Mouse (Mus musculus) adrenal gland, adult 18-20 months (tissue): ENCODE data around the gene C1qtnf1. TPM values are rescaled to one million over a fixed set of nuclear protein-coding genes. Genes with fewer than 3 reads are reported as not detected.

Experiments
- DNase-seq, 2 experiments: peaks; one replicate each; pipeline ENCODE4 v3.0.0; 2021 to 2022; ENCODE audit warnings: low spot score in 2 of 2
- total RNA-seq, 2 experiments: library from RNA; stranded (reverse); gene quantifications; 1 replicate in 1 of 2; 2 replicates in 1 of 2; pipeline ENCODE4 v1.2.3; 2021

Gene C1qtnf1
- total RNA-seq, 2 experiments from 2014 or later, result 15.9 to 17.2 TPM

GRCm38 (mm10) chr11:118410073-118410444 lies 17.9 kb upstream of the C1qtnf1 start:
- DNase-seq, result no peak

- DNase-seq, result no peak
Observed at GRCm38 (mm10) chr11:118410479-118410878, 17.5 kb upstream of the C1qtnf1 start.

DNA sequence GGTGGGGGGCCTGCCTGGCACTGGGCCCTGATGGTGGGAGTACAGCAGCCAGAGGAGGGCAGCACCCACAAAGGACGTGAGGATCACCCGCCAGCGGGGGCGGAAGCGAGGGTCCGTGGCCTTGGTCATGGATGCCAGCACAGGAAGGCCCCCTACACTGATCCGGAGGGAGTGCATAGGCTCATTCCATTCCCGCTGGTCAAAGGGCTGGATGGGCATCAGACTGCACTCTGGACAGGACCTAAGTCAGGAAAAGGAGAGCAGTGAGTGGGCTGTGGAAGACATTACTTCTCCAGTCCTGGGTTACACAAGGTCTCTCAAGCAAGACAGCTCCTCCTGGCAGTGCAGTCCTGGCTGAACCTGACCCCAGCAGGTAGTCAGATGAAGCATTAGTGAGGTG lies 16.7 kb upstream of the C1qtnf1 start:
- DNase-seq, result no peak

DNA sequence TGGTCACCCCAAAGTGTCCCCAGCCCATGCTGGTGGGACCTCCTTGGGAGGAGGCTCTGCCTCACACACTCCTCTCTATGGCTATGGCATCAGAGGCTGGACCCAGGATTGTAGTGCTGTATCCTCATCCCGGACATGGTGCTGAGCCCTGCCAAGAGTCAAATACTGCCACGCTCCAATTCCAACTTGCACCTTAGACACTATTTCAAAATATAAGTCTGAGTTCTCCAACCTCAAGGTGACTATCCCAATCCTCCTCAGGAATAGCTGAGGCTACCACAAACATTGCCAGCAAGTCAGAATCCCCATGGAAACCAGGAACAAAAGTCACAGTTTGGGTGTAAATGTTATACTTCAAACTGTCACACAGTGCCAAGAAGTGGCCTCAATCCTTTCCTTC lies 15.4 kb upstream of the C1qtnf1 start:
- no peak for DNase-seq

- no peak for DNase-seq
Observed at GRCm38 (mm10) chr11:118413055-118413454, 14.9 kb upstream of the C1qtnf1 start.

- DNase-seq, result no peak
Observed at GRCm38 (mm10) chr11:118414270-118414669, 13.7 kb upstream of the C1qtnf1 start.

DNA sequence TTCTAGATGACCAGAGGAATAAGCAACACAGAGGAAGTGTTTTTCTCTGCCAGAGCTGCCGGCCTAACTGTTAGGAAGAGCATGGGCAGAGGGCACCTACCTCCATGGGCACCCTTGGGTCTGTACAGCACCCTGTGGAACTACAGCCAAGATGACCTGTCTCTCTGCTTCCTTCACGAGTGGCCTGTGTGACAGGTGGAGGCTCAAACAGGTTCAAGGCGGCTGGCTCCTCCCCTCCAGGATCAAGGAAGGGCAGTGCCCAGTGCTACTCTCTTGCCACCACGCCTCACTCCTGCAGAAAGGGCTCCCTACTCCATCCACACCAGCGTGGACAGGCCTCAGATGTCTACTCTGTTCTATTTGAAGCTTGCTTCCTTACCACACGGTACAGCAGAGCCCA lies 12.4 kb upstream of the C1qtnf1 start:
- no peak for DNase-seq

- DNase-seq, result no peak
Observed at GRCm38 (mm10) chr11:118416046-118416445, 12.0 kb upstream of the C1qtnf1 start.

- no peak for DNase-seq
Observed at GRCm38 (mm10) chr11:118417496-118417895, 10.5 kb upstream of the C1qtnf1 start.

DNA sequence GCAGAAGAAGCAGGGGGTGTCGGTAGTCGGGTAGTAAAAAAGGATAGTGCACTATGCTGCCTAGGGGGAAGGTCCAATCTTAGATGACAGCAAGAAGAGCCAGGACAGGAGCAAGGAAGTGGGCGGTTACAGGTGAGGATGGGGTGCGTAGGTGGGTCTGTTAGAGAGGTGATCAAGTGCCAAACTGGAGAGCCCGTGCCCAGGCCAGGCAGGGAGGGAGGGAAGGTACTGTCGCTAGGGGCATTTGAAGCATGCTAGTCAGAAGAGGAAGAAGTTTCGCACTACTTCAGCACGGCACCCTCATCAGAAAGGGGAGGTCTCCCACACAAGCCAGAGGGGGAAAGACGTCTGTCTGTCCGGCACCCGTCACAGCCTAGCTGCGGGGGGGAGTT lies 9.6 kb upstream of the C1qtnf1 start:
- no peak for DNase-seq

GRCm38 (mm10) chr11:118418834-118419504 lies 9.0 kb upstream of the C1qtnf1 start, which contains the start of gene Cant1:
TSS of gene Cant1 (minus strand) at chr11:118419086.
- peak; percentile 91 to 95 for DNase-seq

DNA sequence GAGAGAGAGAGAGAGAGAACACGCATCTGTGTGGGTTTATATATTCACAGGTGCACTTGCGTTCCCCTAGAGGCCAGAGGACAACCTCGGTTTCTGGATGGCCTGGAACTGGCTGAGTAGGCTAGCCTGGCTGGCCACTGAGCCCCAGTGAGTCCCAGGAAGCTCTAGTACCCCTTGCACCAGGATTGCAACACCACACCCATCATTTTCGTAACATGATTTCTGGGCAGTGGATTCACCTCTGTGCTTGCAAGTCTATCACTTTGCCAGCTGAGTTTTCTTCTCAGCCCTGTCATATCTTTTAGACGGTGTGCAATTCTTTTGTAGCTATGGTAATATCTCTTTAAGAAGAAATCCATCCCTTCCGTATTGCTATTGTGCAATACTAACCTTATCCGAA lies 7.7 kb upstream of the C1qtnf1 start:
- DNase-seq, result no peak

- DNase-seq, result peak; percentile 76 to 81
Observed at GRCm38 (mm10) chr11:118423266-118423971, 4.6 kb upstream of the C1qtnf1 start.

- DNase-seq, result no peak
Observed at GRCm38 (mm10) chr11:118424621-118425335, 3.2 kb upstream of the C1qtnf1 start.

GRCm38 (mm10) chr11:118426765-118427164 lies 1.2 kb upstream of the C1qtnf1 start:
- no peak for DNase-seq

DNA sequence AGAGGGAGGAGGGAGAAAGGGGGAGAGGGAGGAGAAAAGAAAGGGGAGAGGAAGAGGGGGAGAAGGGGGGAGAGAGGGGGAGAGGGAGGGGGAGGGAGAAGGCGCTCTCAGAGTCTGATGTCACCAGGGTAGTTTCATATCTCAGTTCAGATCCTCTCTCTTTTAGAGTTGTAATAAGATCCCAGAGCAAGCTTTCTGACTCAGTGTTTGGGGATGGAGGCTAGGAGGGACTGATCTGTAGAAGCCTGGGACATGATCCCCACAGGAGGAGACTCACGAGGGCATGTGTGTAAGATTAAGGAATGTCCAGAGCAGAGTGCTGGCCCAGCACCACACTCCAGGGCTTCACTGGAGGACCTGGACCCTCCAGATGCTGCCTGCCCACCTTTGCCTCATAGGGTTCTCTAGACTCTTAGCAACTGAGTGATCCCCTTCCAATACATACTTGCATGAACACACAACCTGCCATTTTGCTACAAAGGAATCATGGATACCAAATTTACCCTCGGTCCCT lies 680 bp upstream of the C1qtnf1 start:
- no peak for DNase-seq

DNA sequence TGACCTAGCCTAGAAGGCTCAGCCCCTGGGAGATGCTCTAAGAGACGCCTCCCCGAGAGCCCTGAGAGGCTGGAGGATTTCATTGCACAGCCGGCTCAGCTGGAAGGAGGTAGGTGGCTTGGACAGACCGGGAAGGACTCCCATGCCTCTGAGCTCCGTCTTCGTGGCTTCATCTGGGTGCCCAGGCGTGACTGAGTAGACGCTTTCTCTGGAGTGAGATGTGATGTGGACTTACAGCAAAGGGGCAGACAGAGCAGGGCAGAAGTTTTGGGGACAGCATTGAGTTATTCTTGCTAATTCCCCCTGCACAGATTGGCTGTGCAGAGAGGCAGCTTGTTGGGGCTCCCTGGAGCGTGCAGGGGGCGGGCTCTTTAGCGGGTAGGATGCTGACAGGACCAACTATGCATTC lies 461 bp downstream of the C1qtnf1 start:
- DNase-seq, result no peak

- no peak for DNase-seq
Observed at GRCm38 (mm10) chr11:118428944-118429709, 1.1 kb downstream of the C1qtnf1 start.

GRCm38 (mm10) chr11:118430291-118430885 lies 2.4 kb downstream of the C1qtnf1 start:
- DNase-seq, result no peak

DNA sequence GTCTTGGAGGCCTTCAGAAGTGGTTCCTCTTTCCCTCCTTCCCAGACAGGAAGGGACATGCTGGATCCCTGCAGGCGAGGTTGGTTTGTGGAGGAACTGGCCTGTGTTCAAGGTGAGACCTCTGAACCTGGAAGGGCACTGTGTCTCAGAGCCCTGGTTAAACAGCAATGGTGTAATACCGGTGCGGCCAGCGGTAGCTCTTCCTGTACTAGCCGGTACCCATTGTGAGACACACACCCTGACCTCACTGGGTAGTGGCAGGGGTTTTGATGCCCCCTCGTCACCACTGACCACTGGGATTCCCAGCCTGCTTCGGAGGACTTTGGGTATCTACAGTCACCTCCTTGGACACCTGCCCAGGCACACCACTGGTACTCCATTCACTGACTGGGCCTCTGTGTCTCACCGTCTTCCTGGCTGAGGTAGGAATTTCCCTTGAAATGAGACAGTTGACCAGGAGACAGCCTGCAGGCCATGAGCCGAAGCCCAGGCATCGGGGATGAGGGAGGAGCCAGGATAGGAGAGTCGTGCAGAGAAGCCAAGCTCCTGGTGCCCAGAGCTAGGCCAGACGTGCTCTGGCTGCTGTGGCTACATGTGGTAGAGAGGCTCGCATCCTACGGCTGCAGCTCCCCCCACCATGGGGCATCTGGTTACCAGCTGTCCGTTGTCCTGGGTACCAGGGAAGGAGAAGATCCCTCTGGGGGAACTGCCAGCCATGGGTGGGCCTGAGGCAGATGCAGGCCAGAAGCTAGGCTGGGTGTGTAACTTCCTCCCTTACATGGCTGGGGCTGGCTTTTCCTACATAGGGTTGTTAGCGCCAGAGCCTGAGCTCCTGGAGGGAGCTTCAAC lies 3.3 kb downstream of the C1qtnf1 start:
- no peak for DNase-seq
